Mouse (Mus musculus) ovary, adult 18-20 months (tissue): ENCODE measurements at regions not wholly inside any gene's neighbourhood (a gene's known extent, or its start where the extent isn't known, plus 50 kb on each side); places are given as distances from the start of the nearest gene placed in this dataset.

Experiments used
- DNase-seq: peaks from one replicate; pipeline ENCODE4 v3.0.0; 2022; ENCODE audit warnings: low spot score, mixed read lengths

DNA sequence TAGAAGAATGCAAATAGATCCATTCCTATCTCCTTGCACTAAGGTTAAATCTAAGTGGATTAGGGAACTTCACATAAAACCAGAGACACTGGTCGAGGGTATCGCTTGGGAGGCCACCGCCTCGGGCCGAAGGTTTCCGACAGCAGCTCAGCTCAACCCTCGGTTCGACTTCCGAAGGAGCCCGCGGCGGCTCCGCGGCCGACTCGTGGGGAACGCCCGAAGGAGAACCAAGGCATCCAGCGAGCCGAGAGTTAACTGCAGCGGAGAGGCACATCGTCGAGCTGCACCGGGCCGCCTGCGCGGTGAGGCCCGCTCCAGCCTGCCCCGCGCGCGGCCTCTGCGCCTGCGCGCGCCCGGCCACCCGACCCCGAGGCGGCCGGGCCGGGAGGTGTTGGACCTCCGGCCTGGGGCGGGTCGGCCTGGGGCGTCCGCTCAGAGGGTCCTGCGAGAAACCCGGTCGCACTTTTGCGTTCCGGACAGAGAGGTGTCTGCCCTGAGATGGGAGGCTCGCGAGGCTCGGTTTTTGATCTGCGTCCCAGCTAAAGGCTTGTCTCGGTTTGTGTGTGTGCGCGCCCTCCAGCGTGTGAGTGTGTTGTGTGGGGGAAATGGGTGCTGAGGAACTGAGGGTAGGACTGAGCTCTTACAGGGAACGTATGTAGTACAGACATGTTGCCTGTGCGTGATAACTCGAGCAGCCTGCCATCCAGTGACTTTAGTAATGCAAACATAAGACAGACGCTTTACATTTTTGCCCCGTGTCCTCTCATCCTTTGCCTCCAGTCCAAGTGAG lies 50.9 kb upstream of the Vmn2r9 start:
- DNase-seq, result peak; percentile 1
